ENCODE assay signal across 34 mouse cellular contexts in genomic region chr5:84334481-84334880, GRCm38 (mm10).
"Had no signal": no experiment of that assay in that cellular context is flagged by ENCODE, and none has a peak within 500 bp of the region (broad histone marks: within the 10 kb centered on the region; RNA-seq: fewer than 3 reads in every experiment).

No protein-coding gene starts in this region.

- H3K4me2 ChIP-seq: heart, embryonic 12.5 days; heart, embryonic 13.5 days; heart, embryonic 15.5 days; hindbrain, embryonic 12.5 days; hindbrain, embryonic 13.5 days; hindbrain, embryonic 14.5 days; hindbrain, embryonic 15.5 days; intestine, embryonic 15.5 days; kidney, embryonic 15.5 days had no signal

- H3K27me3 ChIP-seq: heart, embryonic 12.5 days; heart, embryonic 13.5 days; heart, embryonic 15.5 days; hindbrain, embryonic 12.5 days; hindbrain, embryonic 13.5 days; hindbrain, embryonic 15.5 days; intestine, embryonic 15.5 days; kidney, embryonic 15.5 days had no signal

- H3K9ac ChIP-seq: heart, embryonic 12.5 days; heart, embryonic 13.5 days; heart, embryonic 15.5 days; hindbrain, embryonic 12.5 days; hindbrain, embryonic 13.5 days; hindbrain, embryonic 14.5 days; hindbrain, embryonic 15.5 days; intestine, embryonic 15.5 days; kidney, embryonic 15.5 days had no signal

- H3K4me1 ChIP-seq: heart, embryonic 12.5 days; heart, embryonic 13.5 days; heart, embryonic 15.5 days; hindbrain, embryonic 10.5 days; hindbrain, embryonic 12.5 days; hindbrain, embryonic 13.5 days; hindbrain, embryonic 15.5 days; intestine, embryonic 15.5 days; kidney, embryonic 15.5 days had no signal

- H3K36me3 ChIP-seq: heart, embryonic 12.5 days; heart, embryonic 13.5 days; heart, embryonic 15.5 days; hindbrain, embryonic 10.5 days; hindbrain, embryonic 12.5 days; hindbrain, embryonic 15.5 days; intestine, embryonic 15.5 days; kidney, embryonic 15.5 days had no signal

- H3K27ac ChIP-seq: heart, embryonic 13.5 days; heart, embryonic 15.5 days; hindbrain, embryonic 10.5 days; hindbrain, embryonic 12.5 days; hindbrain, embryonic 13.5 days; hindbrain, embryonic 14.5 days; hindbrain, embryonic 15.5 days; hindbrain, postnatal 0 days; intestine, embryonic 15.5 days; kidney, embryonic 15.5 days; kidney, postnatal 0 days; layer of hippocampus, adult 2 months; left cerebral cortex, adult 2 months had no signal

- DNase-seq: heart, postnatal 10 days; heart, postnatal 14 days; heart, postnatal 36 days; heart, postnatal 4 days; kidney, adult 11 months; kidney, adult 18-20 months; kidney, adult 2 months; kidney, adult 8-10 months; kidney, adult 9 months; kidney, postnatal 10 days; kidney, postnatal 14 days; kidney, postnatal 25 days; kidney, postnatal 36 days; kidney, postnatal 4 days; layer of hippocampus, adult 9-11 months; layer of hippocampus, postnatal 36 days had no signal

- ATAC-seq: hindbrain, embryonic 16.5 days; hindbrain, postnatal 0 days; inflammation-experienced regulatory T-cells, adult 6 months; intestine, embryonic 15.5 days; intestine, embryonic 16.5 days; intestine, postnatal 0 days had no signal

- H3K9me3 ChIP-seq: heart, embryonic 12.5 days; heart, embryonic 15.5 days; hindbrain, embryonic 10.5 days; hindbrain, embryonic 12.5 days; hindbrain, embryonic 13.5 days; hindbrain, embryonic 15.5 days; intestine, embryonic 15.5 days; kidney, embryonic 15.5 days had no signal

- H3K4me3 ChIP-seq: heart, embryonic 12.5 days; heart, embryonic 13.5 days; heart, embryonic 15.5 days; hindbrain, embryonic 10.5 days; hindbrain, embryonic 12.5 days; hindbrain, embryonic 13.5 days; hindbrain, embryonic 15.5 days; intestine, embryonic 15.5 days; kidney, embryonic 15.5 days; layer of hippocampus, adult 2 months; left cerebral cortex, adult 2 months had no signal
